In the genomic region with DNA sequence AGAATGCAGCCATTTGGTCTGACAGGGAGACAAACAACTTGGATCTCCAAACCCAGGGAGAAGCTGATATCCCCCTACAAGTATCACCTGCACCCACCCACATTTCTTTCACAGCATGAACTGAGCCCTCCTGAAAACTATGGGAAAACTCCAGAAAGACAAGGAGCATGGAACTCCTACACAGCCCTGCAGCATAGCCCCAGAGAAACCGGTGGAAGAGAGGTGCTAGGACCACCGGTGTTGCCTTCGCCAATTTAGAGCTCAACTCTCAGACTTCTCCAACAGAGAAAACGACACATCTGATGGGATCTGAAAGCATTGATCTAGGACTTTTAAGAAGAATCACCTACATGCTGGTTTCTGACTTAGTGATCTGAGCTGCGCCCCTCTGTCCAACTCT, we compare ENCODE assay signal across 12 mouse cellular contexts.
"Had no signal": no experiment of that assay in that cellular context is flagged by ENCODE, and none has a peak within 500 bp of the region (broad histone marks: within the 10 kb centered on the region; RNA-seq: fewer than 3 reads in every experiment).

No protein-coding gene starts in this region.

- H3K4me2 ChIP-seq: liver, embryonic 15.5 days; lung, embryonic 15.5 days; midbrain, embryonic 12.5 days; neural tube, embryonic 12.5 days had no signal

- DNase-seq: lung, adult 2 months; spleen, adult 18-20 months; thymus, adult 18-20 months; thymus, postnatal 36 days had no signal

- H3K36me3 ChIP-seq: liver, embryonic 15.5 days; lung, embryonic 15.5 days; midbrain, embryonic 12.5 days; neural tube, embryonic 12.5 days had no signal

- H3K27ac ChIP-seq: liver, embryonic 15.5 days; lung, embryonic 15.5 days; macrophage; midbrain, embryonic 12.5 days; neural tube, embryonic 12.5 days had no signal

- ATAC-seq: liver, postnatal 0 days; lung, postnatal 0 days had no signal

- H3K9ac ChIP-seq: liver, embryonic 15.5 days; liver, postnatal 0 days; lung, embryonic 15.5 days; midbrain, embryonic 12.5 days; neural tube, embryonic 12.5 days had no signal

- H3K4me3 ChIP-seq: liver, embryonic 15.5 days; lung, embryonic 15.5 days; megakaryocyte, embryonic 14.5 days; midbrain, embryonic 12.5 days; neural tube, embryonic 12.5 days had no signal

- H3K9me3 ChIP-seq: liver, embryonic 15.5 days; lung, embryonic 15.5 days; midbrain, embryonic 12.5 days; neural tube, embryonic 12.5 days had no signal

- H3K27me3 ChIP-seq: liver, embryonic 15.5 days; megakaryocyte, embryonic 14.5 days; neural tube, embryonic 12.5 days had no signal

- H3K4me1 ChIP-seq: liver, embryonic 15.5 days; lung, embryonic 15.5 days; megakaryocyte, embryonic 14.5 days; neural tube, embryonic 12.5 days had no signal
